Mouse (Mus musculus) myocyte (in vitro differentiated cells): ENCODE results near the gene Bahcc1. TPM values are rescaled to one million over a fixed set of nuclear protein-coding genes. Genes with fewer than 3 reads are reported as not detected.

Experiments
- H3K27me3 ChIP-seq: one replicate; pipeline ENCODE4 v1.6.1; 2011; ENCODE audit not compliant: control insufficient read depth, insufficient read depth, insufficient read length
- H3K36me3 ChIP-seq: one replicate; pipeline ENCODE4 v1.6.1; 2011; ENCODE audit not compliant: control insufficient read depth, insufficient read depth
- H3K4me2 ChIP-seq: one replicate; pipeline ENCODE4 v1.6.1; 2011; ENCODE audit warnings: low read depth, control low read depth
- H3K4me3 ChIP-seq: one replicate; pipeline ENCODE4 v1.5.1; 2011; ENCODE audit warnings: mild to moderate bottlenecking, control low read depth, moderate library complexity
- H3K79me2 ChIP-seq: one replicate; pipeline ENCODE4 v1.6.1; 2011; ENCODE audit not compliant: control insufficient read depth, insufficient read depth
- H3ac ChIP-seq: one replicate; pipeline ENCODE4 v1.6.1; 2011; ENCODE audit not compliant: control insufficient read depth, insufficient read length
- CEBPB ChIP-seq: IDR thresholded peaks from 2 replicates; pipeline ENCODE4 v1.6.1; 2011; ENCODE audit warnings: mild to moderate bottlenecking, moderate library complexity; ENCODE audit not compliant: poor library complexity, insufficient read depth, severe bottlenecking
- E2F4 ChIP-seq: IDR thresholded peaks from one replicate; pipeline ENCODE4 v1.6.1; 2011; ENCODE audit warnings: mild to moderate bottlenecking, control low read depth, moderate library complexity; ENCODE audit not compliant: insufficient read depth
- MAX ChIP-seq: IDR thresholded peaks from one replicate; pipeline ENCODE4 v1.6.1; 2011; ENCODE audit warnings: low read depth, mild to moderate bottlenecking, control low read depth
- MYOD1 ChIP-seq, 3 experiments: IDR thresholded peaks; one replicate each; pipeline ENCODE4 v1.6.1; 2011; ENCODE audit warnings: control low read depth in 2 of 3, low read depth in 2 of 3, mild to moderate bottlenecking in 2 of 3, moderate library complexity in 1 of 3; ENCODE audit not compliant: insufficient read length in 2 of 3, control insufficient read depth in 1 of 3
- MYOG ChIP-seq, 3 experiments: IDR thresholded peaks; one replicate each; pipeline ENCODE4 v1.6.1; 2011; ENCODE audit warnings: control low read depth in 2 of 3, low read depth in 2 of 3, mild to moderate bottlenecking in 2 of 3; ENCODE audit not compliant: insufficient read length in 2 of 3, control insufficient read depth in 1 of 3, insufficient read depth in 1 of 3
- POLR2A ChIP-seq: IDR thresholded peaks from one replicate; pipeline ENCODE4 v1.6.1; 2011; ENCODE audit warnings: low read depth, mild to moderate bottlenecking, control low read depth, moderate library complexity; ENCODE audit not compliant: insufficient read length
- POLR2AphosphoS2 ChIP-seq: IDR thresholded peaks from one replicate; pipeline ENCODE4 v1.6.1; 2011; ENCODE audit warnings: low read depth, control low read depth; ENCODE audit not compliant: insufficient read length
- REST ChIP-seq: IDR thresholded peaks from one replicate; pipeline ENCODE4 v1.6.1; 2011; ENCODE audit warnings: mild to moderate bottlenecking, control low read depth, moderate library complexity; ENCODE audit not compliant: insufficient read depth, insufficient read length
- SRF ChIP-seq: IDR thresholded peaks from one replicate; pipeline ENCODE4 v1.6.1; 2011; ENCODE audit warnings: low read depth; ENCODE audit not compliant: control insufficient read depth, insufficient read length
- TCF12 ChIP-seq: IDR thresholded peaks from one replicate; pipeline ENCODE4 v1.6.1; 2011; ENCODE audit warnings: mild to moderate bottlenecking, control low read depth; ENCODE audit not compliant: poor library complexity, insufficient read depth, severe bottlenecking
- TCF3 ChIP-seq: IDR thresholded peaks from one replicate; pipeline ENCODE4 v1.6.1; 2011; ENCODE audit warnings: low read depth, control low read depth; ENCODE audit not compliant: insufficient read length
- USF1 ChIP-seq: IDR thresholded peaks from one replicate; pipeline ENCODE4 v1.6.1; 2011; ENCODE audit warnings: low read depth, mild to moderate bottlenecking, control low read depth, moderate library complexity
- polyA plus RNA-seq: library from polyadenylated mRNA; unstranded; fragments of >200 nt; fragmentation: generic; extraction: Trizol; gene quantifications from one replicate; pipeline ENCODE4 v1.2.1, GENCODE M21; 2012; ENCODE audit warnings: missing spikeins

Bahcc1 gene
- polyA plus RNA-seq, 1 experiment: 6.3 TPM

DNA sequence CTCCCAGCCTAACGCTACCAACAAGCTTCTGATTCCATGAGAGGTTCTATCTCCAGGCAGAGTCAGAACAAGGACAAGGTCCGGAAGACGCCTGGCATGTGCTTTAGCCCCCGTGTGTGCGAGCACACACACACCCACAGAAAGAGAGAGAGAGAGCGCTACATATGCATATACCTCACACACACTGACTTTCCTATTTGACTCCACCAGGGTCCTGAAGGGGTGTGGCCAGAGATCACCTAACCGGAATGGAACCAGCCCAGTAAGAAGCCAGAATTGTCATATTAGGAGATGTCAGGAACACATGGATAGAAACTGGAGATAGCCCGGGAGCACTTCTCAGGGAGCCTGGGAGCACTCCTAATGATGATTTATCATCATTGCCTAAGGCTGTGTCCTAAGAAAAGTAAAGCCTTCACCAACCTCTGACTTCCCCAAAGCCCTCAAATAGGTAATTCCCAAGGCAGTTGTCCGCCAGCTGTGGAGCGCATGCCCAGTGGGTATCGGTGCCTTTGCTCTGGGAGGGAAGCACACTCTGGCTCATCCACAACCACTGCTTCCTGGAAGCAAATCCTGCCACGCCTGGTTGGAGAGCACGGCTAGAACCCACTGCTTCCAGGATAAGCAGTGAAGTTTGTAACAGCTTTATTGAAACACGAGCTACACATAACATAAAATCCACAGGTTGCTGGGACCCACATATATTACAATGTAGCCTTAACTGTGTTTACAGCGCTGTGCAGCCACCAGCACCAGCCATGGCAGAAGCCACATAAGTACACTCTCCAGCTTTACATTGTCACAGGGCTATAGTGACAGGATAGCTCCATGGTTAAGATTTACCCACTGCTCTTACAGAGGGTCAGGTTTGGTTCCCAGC is 75.9 kb downstream of the Bahcc1 start:
- Histone ChIP-seq H3ac (no peak overlapping the region), H3K79me2 (no peaks in the 10 kb centered on the region), H3K36me3 (no peaks in the 10 kb centered on the region), H3K4me3 (no peak overlapping the region), H3K4me2 (peak overlapping the region; percentile 20), H3K27me3 (no peaks in the 10 kb centered on the region)
- TF ChIP-seq TCF12: no peak
- TF ChIP-seq TCF3: no peak
- no peak for TF ChIP-seq E2F4
- no peak for TF ChIP-seq SRF
- TF ChIP-seq REST: no peak
- TF ChIP-seq POLR2A: no peak
- no peak for TF ChIP-seq USF1
- TF ChIP-seq MAX: no peak
- TF ChIP-seq POLR2AphosphoS2: no peak
- TF ChIP-seq MYOD1 (IDR thresholded peaks at IDR 0.05; ENCODE audit: control insufficient read depth in 1 of 3, insufficient read length in 2 of 3, low read depth in 2 of 3): no peak
- TF ChIP-seq CEBPB: no peak
- no peak for TF ChIP-seq MYOG (IDR thresholded peaks at IDR 0.05; ENCODE audit: control insufficient read depth in 1 of 3, insufficient read depth in 1 of 3, insufficient read length in 2 of 3, low read depth in 2 of 3)

DNA sequence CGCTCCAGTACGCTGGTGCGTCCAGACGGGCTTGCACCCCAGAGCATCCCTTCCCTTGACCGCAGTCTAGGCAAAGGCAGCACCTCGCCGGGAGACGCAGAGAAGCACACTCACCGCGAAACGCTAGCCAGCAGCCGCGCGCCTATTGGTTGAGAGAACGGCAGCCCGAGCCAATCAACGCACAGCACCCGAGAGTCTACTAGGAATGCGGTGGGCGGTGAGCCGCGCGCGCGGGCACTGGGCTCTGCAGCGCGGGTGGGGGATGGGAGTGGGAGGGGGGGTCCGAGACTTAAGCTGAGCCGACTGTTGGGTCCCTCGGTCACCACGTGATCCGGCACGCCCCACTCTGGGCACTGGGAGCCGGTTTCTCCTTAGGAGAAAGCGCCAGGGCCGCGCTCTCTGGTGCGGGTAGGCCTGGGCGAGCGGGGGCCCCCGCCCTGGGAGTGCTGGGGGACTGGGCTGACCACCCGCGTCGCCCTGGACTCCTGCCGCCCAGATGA is 78.1 kb downstream of the Bahcc1 start:
- H3K27me3 ChIP-seq: no peaks in the 10 kb centered on the region
- peak overlapping the region; percentile 17 for H3K4me3 ChIP-seq
- no peaks in the 10 kb centered on the region for H3K79me2 ChIP-seq
- TF ChIP-seq USF1: peak; percentile 64
- peak; percentile 38 for TF ChIP-seq POLR2A
- no peak for TF ChIP-seq MAX
- TF ChIP-seq CEBPB: no peak
- TF ChIP-seq TCF12: no peak
- TF ChIP-seq SRF: no peak
- peak; percentile 34 for TF ChIP-seq POLR2AphosphoS2
- no peak for TF ChIP-seq MYOD1 (IDR thresholded peaks at IDR 0.05; ENCODE audit: control insufficient read depth in 1 of 3, insufficient read length in 2 of 3, low read depth in 2 of 3)
- TF ChIP-seq MYOG (IDR thresholded peaks at IDR 0.05; ENCODE audit: control insufficient read depth in 1 of 3, insufficient read depth in 1 of 3, insufficient read length in 2 of 3, low read depth in 2 of 3): no peak
- no peak for TF ChIP-seq TCF3
- TF ChIP-seq E2F4: peak; percentile 50
- no peak for TF ChIP-seq REST
- H3K4me2 ChIP-seq: peak overlapping the region; percentile 84
- no peaks in the 10 kb centered on the region for H3K36me3 ChIP-seq
- H3ac ChIP-seq: no peak overlapping the region

DNA sequence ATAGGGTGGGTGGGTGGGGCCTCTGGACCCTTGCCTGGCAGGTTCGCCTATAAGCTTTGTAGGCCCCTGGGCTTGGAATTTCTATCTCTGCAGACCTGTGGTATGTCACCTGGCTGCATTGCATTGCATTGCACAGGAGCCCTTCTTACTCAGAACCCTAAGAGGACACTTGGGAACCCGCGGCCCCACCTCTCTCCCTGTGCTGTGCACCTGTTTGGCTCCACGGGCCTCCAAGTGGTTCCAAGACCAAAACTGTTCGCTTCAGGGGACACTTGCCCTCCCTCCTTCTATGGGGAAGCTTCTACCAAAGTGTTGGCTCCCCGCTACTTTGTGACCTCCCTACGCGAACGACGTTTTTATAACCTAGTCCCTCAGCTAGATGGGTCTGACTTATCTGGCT is 78.8 kb downstream of the Bahcc1 start:
- Histone ChIP-seq H3K4me3 (peak overlapping the region; percentile 17), H3ac (no peak overlapping the region)
- TF ChIP-seq POLR2AphosphoS2: no peak
- no peak for TF ChIP-seq REST
- no peak for TF ChIP-seq USF1
- TF ChIP-seq SRF: no peak
- TF ChIP-seq TCF12: no peak
- TF ChIP-seq MYOG (IDR thresholded peaks at IDR 0.05; ENCODE audit: control insufficient read depth in 1 of 3, insufficient read depth in 1 of 3, insufficient read length in 2 of 3, low read depth in 2 of 3): no peak
- TF ChIP-seq POLR2A: no peak
- TF ChIP-seq TCF3: no peak
- TF ChIP-seq MAX: no peak
- no peak for TF ChIP-seq CEBPB
- TF ChIP-seq E2F4: no peak
- TF ChIP-seq MYOD1 (IDR thresholded peaks at IDR 0.05; ENCODE audit: control insufficient read depth in 1 of 3, insufficient read length in 2 of 3, low read depth in 2 of 3): no peak

DNA sequence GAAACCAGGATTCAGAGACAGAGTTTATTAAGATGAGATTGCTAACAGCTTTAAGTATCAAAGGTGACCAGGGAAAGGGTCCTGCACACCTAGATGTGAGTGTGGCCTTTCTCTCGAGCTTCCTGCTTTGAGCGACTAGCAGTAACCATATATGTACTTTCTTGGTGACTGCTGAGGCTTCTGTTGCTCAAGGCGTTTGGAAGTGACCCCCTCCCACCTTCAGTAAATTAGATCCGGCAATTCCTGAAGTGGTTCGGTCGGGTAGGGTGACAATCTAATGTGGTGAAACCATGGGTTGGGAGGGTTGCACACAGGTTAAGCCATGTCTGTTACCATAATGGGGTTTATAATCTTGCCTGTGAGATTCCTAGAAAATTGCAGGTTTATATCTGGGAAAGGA is 79.3 kb downstream of the Bahcc1 start:
- Histone ChIP-seq H3K79me2 (no peaks in the 10 kb centered on the region), H3ac (no peak overlapping the region), H3K4me2 (no peak overlapping the region), H3K27me3 (no peaks in the 10 kb centered on the region), H3K4me3 (no peak overlapping the region), H3K36me3 (no peaks in the 10 kb centered on the region)
- TF ChIP-seq TCF3 (no peak), E2F4 (no peak), MYOD1 (IDR thresholded peaks at IDR 0.05; ENCODE audit: control insufficient read depth in 1 of 3, insufficient read length in 2 of 3, low read depth in 2 of 3) (no peak), USF1 (no peak), POLR2AphosphoS2 (no peak)

More for the DNA sequence above, 78.8 kb downstream of the Bahcc1 start:
- Histone ChIP-seq H3K27me3 (no peaks in the 10 kb centered on the region), H3K79me2 (no peaks in the 10 kb centered on the region), H3K36me3 (no peaks in the 10 kb centered on the region), H3K4me2 (peak overlapping the region; percentile 84)
